Mouse (Mus musculus) thymus, postnatal 10 days (tissue): ENCODE results near the gene Tmem135.
"Not testable (repeated sequence)": the region's sequence is repeated elsewhere in the genome, so short reads cannot be mapped to it uniquely, and the experiment has no call there.

Experiments used
- DNase-seq, 2 experiments: peaks; one replicate each; pipeline ENCODE4 v3.0.0; 2021; ENCODE audit warnings: low spot score in 2 of 2

Tmem135 gene

DNA sequence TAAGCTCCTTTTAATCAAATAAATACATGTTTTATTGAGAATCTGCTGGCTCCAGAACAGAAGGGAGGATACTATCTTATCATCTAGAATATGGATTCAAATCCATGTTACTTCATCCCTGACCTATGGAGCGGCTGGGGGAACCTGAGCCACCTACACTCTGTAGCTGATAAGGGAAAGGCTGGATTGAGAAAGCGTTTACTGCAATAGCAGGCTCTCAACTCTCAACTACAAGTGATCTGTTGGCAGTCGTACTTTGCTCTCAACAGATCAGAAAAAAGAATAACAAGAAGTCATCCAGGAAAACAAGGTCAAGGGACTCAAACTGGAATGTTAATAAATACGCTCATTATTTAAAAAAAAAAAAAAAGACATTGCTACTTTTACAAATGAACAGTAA lies 77.3 kb downstream of the Tmem135 start:
- DNase-seq = no peak

DNA sequence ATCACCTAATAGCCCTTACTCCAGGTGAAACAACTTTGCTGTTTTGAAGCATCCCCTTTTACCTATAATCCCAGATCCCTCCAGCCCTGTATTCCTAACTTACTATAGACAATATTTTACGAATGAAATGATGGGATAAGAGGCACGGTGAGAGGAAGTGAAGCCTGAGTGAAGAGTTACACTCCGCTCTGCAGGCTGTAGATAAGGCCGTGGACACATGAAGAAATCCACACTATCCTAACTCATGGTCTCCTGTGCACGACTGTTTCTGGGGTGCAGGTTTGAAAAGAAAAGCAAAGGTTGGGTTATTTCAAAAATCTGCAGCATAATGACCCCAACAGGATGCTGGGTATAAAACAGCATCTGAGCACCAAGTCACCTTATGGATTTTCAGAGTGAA lies 77.8 kb downstream of the Tmem135 start:
- no peak for DNase-seq

GRCm38 (mm10) chr7:89322741-89323140 lies 81.3 kb downstream of the Tmem135 start:
- not testable (repeated sequence) for DNase-seq

DNA sequence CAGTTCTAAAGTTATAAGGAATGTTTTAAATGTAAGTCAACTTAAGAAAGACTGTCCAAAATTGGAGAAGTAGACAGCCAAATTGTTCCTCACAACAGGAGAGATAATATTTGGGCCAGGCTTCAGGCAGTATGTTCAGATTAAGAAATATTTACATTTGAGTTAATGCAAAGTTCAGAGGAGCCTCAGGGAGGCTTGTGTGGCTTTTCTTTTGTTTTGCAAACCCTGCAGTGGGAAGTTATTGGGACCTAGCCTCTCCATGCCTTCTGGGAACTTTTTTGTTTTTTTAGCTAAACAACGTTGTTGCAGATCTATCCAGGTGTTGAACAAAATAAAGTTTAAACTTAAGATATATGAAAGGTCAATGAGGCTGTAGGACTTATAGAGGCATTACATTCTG lies 84.7 kb downstream of the Tmem135 start:
- no peak for DNase-seq

- DNase-seq = not testable (repeated sequence)
Measured at GRCm38 (mm10) chr7:89317088-89317487, 86.9 kb downstream of the Tmem135 start.

- no peak for DNase-seq
Measured at GRCm38 (mm10) chr7:89316112-89316511, 87.9 kb downstream of the Tmem135 start.

GRCm38 (mm10) chr7:89311555-89311954 lies 92.5 kb downstream of the Tmem135 start:
- no peak for DNase-seq

DNA sequence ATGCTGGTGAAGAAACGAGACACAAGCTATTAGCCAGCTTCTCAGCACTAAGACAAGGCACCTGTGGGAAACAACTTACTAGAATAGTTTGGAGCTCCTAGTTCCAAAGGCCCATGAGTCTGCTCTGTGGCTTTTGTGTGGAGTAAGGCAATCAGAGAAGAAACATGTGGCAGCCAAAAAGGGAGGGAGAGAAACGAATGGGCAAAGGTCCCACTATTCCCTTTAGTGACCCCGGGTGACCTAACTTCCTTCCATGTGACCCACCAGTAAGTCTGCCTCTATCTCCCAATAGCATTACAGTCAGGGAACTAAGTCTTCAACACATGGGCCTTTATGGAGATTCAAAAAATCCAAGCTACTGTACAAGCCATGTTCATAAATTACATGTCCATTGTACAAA lies 95.1 kb downstream of the Tmem135 start:
- no peak for DNase-seq

DNA sequence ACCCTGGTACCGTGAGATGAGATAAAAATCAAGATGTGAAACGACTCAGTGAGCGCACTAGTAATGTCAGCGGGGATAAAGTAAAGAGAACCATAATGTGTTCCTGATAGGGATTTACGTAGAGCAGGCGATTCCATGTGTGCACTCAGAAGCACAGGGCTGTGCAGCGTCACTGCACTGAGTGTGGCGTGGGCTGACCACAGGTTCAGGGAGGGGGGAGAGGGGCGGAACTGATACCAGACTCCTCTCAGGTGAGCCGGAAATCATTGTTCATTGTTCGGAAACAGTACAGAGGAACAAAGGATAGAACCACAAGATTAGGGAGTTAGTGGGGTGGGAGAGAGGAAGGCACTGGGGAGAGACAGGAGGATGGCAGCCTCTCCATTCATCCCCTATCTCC lies 95.8 kb downstream of the Tmem135 start:
- no peak for DNase-seq

DNA sequence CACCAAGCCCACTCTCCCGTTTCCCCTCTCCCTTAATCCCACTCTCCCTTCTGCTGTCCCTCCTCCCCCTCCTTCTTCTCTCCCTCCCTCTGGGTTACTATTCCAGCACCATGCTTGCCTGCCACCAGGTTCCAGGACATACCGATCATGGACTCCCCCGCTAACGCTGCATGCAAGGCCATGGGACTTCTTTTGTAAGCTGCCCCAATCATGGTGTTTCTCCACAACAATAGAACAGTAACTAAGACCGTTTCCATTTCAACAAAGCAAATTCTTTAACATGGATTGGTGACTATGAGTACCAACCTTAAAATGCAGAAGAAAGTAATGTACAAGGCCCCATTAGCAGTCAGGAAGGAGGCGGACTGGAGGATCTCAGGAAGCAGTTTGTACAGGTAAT lies 97.2 kb downstream of the Tmem135 start:
- DNase-seq = no peak

- DNase-seq = no peak
Measured at GRCm38 (mm10) chr7:89304958-89305357, 99.1 kb downstream of the Tmem135 start.

- DNase-seq = no peak
Measured at GRCm38 (mm10) chr7:89303765-89304164, 100.3 kb downstream of the Tmem135 start.

- no peak for DNase-seq
Measured at GRCm38 (mm10) chr7:89298911-89299458, 105.0 kb downstream of the Tmem135 start.

DNA sequence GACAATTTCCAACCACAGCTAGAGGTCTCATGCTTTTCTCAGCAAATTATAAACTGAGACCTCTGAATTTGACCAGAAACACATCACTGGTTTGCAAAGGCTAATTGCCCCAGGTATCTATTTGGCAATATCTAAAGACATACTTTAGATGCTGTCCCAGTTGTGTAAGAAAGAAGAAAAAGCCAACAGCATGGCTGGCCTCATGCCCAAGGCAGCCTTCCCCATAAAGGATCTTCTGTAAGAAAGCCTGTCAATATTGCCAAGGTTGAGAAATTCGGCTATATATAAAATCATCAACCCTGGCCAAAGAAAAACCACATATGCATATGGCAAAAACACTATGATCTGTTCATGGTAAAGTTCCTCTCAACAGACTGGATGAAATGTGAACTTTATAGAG lies 107.1 kb downstream of the Tmem135 start:
- DNase-seq = no peak

DNA sequence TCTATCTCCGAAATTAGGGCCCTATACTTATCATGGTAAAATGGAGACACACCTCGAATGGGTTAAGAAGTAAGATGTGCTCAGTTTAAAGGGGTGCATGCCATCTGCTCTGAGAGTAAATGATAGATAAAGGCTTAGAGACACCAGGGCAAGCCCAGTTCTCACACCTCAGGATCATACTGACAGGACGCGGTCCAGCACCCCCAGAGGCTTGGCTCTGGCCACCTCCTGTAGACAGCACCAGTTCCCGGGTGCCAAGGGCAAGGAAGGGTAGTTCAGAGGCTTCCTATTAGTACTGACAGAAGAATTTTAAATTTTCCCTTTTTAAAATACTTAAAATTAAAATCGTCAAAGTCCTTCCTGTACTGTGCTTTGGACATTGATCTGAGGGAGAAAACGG lies 121.4 kb downstream of the Tmem135 start:
- DNase-seq = no peak

GRCm38 (mm10) chr7:89270438-89270837 lies 133.6 kb downstream of the Tmem135 start:
- DNase-seq = not testable (repeated sequence)

DNA sequence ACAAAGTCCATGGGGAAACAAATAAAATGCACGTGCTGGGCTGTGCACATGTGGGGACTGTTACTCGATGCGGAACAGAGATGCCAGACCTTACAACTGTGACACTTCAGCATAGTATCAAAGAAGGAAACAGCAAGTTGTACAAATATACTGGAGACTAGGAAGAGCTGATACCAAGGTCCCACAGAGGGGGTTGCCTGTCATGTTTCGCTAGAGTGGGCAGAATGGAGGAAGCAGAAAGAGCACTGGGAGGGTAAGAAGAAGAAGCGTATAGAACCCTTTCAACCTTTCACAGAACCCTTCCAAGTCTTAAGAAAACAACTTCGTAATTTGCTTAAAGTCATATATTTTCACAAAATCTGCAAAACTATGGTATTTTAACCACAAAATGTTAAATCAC lies 134.2 kb downstream of the Tmem135 start:
- DNase-seq = no peak

DNA sequence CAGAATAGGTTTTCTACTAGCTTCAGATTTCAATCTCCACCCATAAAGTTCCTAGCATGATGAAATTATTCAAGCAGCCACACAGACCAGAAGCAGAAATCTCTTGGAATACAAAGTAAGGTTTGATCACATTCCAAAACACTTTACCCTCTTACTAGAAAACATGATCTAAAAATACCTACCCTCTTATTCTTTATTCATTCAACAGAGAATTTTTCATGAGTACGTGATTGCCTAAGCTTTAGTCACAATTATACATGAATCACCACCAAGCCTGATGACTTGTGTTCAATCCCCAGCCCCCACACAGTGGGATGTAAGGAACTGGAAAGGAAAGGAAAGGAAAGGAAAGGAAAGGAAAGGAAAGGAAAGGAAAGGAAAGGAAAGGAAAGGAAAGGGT lies 136.5 kb downstream of the Tmem135 start:
- DNase-seq = no peak

DNA sequence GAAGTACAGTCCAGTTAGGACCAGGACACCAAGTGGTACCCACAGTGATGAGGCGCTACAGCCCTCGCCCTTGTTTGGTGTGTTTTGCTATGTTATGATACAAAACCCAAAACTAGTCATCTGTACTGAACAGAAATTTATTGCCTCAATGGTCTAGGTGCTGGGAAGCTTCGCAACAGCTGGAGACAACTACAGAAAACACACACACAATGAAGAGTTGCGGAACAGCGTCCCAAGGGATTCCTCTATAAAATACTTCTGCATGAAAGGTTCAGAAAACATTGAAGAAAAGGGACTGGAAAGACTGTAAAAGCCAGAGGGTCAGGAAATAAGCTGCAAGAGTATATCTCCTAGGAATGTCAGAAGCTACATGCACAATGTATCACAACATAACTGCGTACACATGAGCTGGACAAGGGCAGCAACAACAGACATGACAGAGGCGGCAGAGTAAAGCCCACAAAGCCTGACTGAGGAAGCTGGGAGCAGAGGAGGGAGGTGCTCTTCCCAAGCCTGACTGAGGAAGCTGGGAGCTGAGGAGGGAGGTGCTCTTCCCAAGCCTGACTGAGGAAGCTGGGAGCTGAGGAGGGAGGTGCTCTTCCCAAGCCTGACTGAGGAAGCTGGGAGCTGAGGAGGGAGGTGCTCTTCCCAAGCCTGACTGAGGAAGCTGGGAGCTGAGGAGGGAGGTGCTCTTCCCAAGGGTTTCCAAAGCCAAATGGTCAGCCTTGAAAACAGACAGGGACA lies 137.8 kb downstream of the Tmem135 start:
- no peak for DNase-seq

DNA sequence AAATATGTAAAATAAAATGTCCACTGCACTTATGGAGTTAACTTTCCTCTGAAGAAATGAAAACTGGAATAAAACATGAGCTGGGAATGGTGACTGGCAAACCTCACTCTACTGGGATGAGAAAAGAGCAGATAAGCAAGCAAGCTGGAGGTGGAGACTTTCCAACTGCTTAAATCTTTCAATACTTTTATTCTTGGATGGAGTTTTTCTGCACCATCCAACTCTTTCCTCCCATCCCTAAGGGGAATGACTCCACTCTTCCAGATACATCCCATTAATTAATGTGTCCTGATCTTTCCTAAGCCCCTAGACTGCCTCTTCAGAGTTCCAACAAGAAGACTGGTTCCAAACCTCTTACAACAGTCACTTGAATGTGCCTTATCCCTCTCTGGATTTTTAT lies 143.1 kb downstream of the Tmem135 start:
- DNase-seq = no peak

- DNase-seq = no peak
Measured at GRCm38 (mm10) chr7:89258832-89259231, 145.2 kb downstream of the Tmem135 start.

- DNase-seq = no peak
Measured at GRCm38 (mm10) chr7:89257871-89258502, 146.0 kb downstream of the Tmem135 start.

GRCm38 (mm10) chr7:89253772-89254171 lies 150.2 kb downstream of the Tmem135 start:
- no peak for DNase-seq
